Mouse (Mus musculus): ENCODE data around the gene Eif6.

Eif6 gene

GRCm38 (mm10) chr2:155787949-155788931 lies 38.5 kb downstream of the Eif6 start:
- no peak for DNase-seq (ENCODE audit: low read depth, low spot score)

GRCm38 (mm10) chr2:155786905-155787304 lies 39.8 kb downstream of the Eif6 start:
- no peak for DNase-seq (ENCODE audit: low read depth, low spot score)

- no peak for DNase-seq (ENCODE audit: low read depth, low spot score)
Observed at GRCm38 (mm10) chr2:155784534-155784933, 42.2 kb downstream of the Eif6 start.

GRCm38 (mm10) chr2:155779506-155779905 lies 47.2 kb downstream of the Eif6 start:
- no peak for DNase-seq (ENCODE audit: low read depth, low spot score)

GRCm38 (mm10) chr2:155779066-155779465 lies 47.7 kb downstream of the Eif6 start:
- DNase-seq (ENCODE audit: low read depth, low spot score): no peak

GRCm38 (mm10) chr2:155778004-155778403 lies 48.7 kb downstream of the Eif6 start:
- no peak for DNase-seq (ENCODE audit: low read depth, low spot score)

- no peak for DNase-seq (ENCODE audit: low read depth, low spot score)
Observed at GRCm38 (mm10) chr2:155777688-155777985, 49.1 kb downstream of the Eif6 start.

GRCm38 (mm10) chr2:155776824-155777687 lies 49.7 kb downstream of the Eif6 start:
- no peak for DNase-seq (ENCODE audit: low read depth, low spot score)

GRCm38 (mm10) chr2:155775685-155776263 lies 51.0 kb downstream of the Eif6 start:
- peak; percentile 59 for DNase-seq (ENCODE audit: low read depth, low spot score)

GRCm38 (mm10) chr2:155774927-155775684 lies 51.6 kb downstream of the Eif6 start, which contains the start of gene Mmp24:
Mmp24 (plus strand) TSS chr2:155775342.
- peak; percentile 32 for DNase-seq (ENCODE audit: low read depth, low spot score)

GRCm38 (mm10) chr2:155774261-155774926 lies 52.3 kb downstream of the Eif6 start:
- DNase-seq (ENCODE audit: low read depth, low spot score): no peak

GRCm38 (mm10) chr2:155773664-155774063 lies 53.1 kb downstream of the Eif6 start:
- DNase-seq (ENCODE audit: low read depth, low spot score): no peak
